Mouse (Mus musculus) stomach, postnatal 0 days (tissue): ENCODE measurements at regions not wholly inside any gene's neighbourhood (a gene's known extent, or its start where the extent isn't known, plus 50 kb on each side); places are given as distances from the start of the nearest gene placed in this dataset.

Experiments
- ATAC-seq: fragments of 200-750 bp; cut with Nextera tagmentation; 2 replicates; pipeline ENCODE4 v1.8.0; 2017; ENCODE audit not compliant: low FRiP score, low TSS enrichment
- DNase-seq: peaks from one replicate; pipeline ENCODE4 v3.0.0-alpha.2; 2016; ENCODE audit warnings: low spot score
- H3K27ac ChIP-seq: fragments of 300-500 bp; sonication (generic); replicated peaks from 2 replicates; pipeline ENCODE4 v1.5.1; 2014; ENCODE audit warnings: mild to moderate bottlenecking, control low read depth
- H3K27me3 ChIP-seq: fragments of 300-500 bp; sonication (generic); 2 replicates; pipeline ENCODE4 v1.6.1; 2014; ENCODE audit warnings: low read length; ENCODE audit not compliant: control insufficient read depth, insufficient read depth
- H3K36me3 ChIP-seq: fragments of 300-500 bp; sonication (generic); 2 replicates; pipeline ENCODE4 v1.6.1; 2014; ENCODE audit warnings: low read length, mixed read lengths; ENCODE audit not compliant: control insufficient read depth, insufficient read depth
- H3K4me1 ChIP-seq: fragments of 300-500 bp; sonication (generic); replicated peaks from 2 replicates; pipeline ENCODE4 v1.6.1; 2014; ENCODE audit warnings: antibody characterized with exemption; ENCODE audit not compliant: control insufficient read depth, insufficient read depth
- H3K4me2 ChIP-seq: fragments of 300-500 bp; sonication (generic); replicated peaks from 2 replicates; pipeline ENCODE4 v1.6.1; 2014; ENCODE audit warnings: low read depth, mild to moderate bottlenecking, control low read depth, moderate library complexity
- H3K4me3 ChIP-seq: fragments of 300-500 bp; sonication (generic); 2 replicates; pipeline ENCODE4 v1.5.1; 2014; ENCODE audit warnings: low read depth, low read length, control low read depth
- H3K9ac ChIP-seq: fragments of 300-500 bp; sonication (generic); 2 replicates; pipeline ENCODE4 v1.6.1; 2014; ENCODE audit warnings: mild to moderate bottlenecking, low read length, control low read depth, mixed read lengths
- H3K9me3 ChIP-seq: fragments of 300-500 bp; sonication (generic); 2 replicates; pipeline ENCODE4 v1.6.1; 2016; ENCODE audit warnings: low read length; ENCODE audit not compliant: control insufficient read depth
- CTCF ChIP-seq: IDR thresholded peaks from 2 replicates; pipeline ENCODE4 v1.5.1; 2016; ENCODE audit warnings: antibody characterized with exemption, low read depth, mild to moderate bottlenecking, moderate library complexity
- EP300 ChIP-seq: optimal IDR thresholded peaks from 2 replicates; pipeline ENCODE3; 2016; ENCODE audit warnings: antibody characterized with exemption
- WGBS: fragments of 180-500 bp; shearing (Covaris S2); extraction: QIAGEN DNeasy Blood & Tissue Kit; methylation state at CpG from one replicate; pipeline ENCODE4 v1.1.7; 2014; 5-methylcytosine and 5-hydroxymethylcytosine counted together

DNA sequence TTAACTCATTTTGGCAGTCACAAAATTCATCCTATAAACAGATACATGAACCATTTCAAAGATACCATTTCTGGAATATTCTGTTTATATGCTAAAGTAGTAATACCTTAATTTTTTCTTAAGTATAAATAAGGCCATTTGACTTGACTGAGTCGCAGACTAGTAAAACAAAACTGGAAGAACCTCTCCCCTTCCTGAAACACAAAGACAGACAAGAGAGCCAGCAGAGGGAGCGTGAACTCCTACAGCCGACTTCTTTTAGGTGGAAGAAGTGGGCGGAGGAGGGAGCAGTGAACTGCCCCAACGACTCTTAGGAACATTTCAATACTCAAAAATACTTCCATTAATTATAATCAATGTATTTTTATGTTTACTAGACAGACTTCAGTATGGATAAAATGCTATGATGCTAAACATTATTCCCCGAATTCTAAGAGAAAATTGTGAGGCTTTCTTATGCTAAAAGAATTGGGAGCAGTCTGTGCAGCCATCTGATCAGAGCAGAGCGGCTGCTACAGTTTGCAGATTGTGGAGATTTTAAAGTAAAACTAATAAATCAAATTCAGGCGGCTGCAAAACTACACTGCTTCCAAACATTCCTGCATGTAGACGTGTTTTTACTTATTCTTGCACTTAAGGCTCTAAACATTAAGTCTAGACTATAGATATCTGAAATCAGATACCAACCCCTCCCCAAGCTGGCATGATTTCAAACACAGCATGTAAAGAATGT lies 211.2 kb upstream of the Klf14 start:
- H3K27me3 ChIP-seq: no peaks in the 10 kb centered on the region
- 28% methylated on average over 9 of the region's 9 CpGs for WGBS
- TF ChIP-seq EP300 (no peak), CTCF (peak; percentile 44)
- H3K36me3 ChIP-seq: no peaks in the 10 kb centered on the region
- no peaks in the 10 kb centered on the region for H3K4me1 ChIP-seq
- H3K4me2 ChIP-seq: no peak overlapping the region
- DNase-seq (no peak), ATAC-seq (no peak)
- no peak overlapping the region for H3K9ac ChIP-seq
- H3K4me3 ChIP-seq: no peak overlapping the region
- no peaks in the 10 kb centered on the region for H3K9me3 ChIP-seq
- no peak overlapping the region; the same call in 1 of the 2 replicates for H3K27ac ChIP-seq

DNA sequence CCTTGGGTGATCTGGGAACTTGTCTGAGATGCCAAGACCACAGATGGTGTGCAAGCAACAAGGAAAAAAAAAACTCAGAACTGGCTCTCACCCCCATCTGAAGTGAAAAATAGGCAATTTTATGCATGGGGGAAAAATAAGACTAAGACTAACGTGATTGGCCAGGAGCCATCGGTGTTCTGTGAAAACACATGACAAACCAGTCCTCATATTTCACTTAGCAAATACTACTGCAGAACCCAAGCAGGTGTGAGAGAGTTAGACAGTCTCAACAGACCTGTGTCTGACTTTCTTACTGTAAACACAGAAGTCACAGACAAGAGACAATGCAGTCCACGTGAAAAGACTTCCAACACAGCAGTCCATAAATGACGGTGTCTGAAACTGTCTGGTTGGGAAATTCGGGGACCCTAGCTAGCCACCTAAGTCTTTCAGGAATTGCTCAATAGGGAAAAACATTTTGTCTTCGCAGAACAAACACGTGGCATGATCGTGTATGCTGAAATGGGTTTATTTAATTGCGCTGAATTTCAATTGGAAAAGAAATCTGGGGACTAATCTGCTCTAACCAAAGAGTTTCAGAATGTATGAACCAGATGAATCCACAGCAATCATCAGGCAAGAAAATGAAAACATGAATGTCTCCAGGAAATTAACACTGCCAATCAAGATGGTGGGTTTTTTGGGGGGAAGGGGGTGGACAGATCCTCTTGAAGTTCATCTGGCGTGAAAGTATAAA lies 213.1 kb upstream of the Klf14 start:
- Histone ChIP-seq H3K27me3 (no peaks in the 10 kb centered on the region), H3K4me2 (no peak overlapping the region), H3K9me3 (no peaks in the 10 kb centered on the region), H3K36me3 (no peaks in the 10 kb centered on the region), H3K4me1 (no peaks in the 10 kb centered on the region), H3K4me3 (no peak overlapping the region), H3K9ac (no peak overlapping the region), H3K27ac (no peak overlapping the region)
- 74% methylated on average over 10 of the region's 10 CpGs for WGBS
- ATAC-seq (no peak), DNase-seq (no peak)
- TF ChIP-seq EP300: no peak
- TF ChIP-seq CTCF: no peak

DNA sequence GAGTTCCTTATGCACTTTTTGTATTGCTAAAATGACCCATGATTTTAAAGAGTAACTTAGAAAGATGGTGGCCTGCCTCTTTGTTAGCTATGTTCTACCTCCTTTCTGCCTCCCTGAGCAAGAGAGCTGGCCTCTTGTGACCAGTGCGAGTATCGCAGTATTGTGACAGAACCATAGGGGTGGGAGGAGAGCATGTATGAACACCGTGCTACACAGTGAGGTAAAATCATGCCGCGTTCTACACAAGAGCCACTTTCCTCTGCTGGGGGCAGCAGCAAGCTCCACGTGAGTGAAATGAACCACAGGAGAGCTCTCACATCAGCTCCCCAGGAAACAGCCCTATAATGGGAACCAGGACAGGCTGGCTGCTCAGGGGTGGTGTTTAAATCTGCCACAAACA lies 216.9 kb upstream of the Klf14 start:
- no peak for ATAC-seq
- TF ChIP-seq CTCF (peak; percentile 23), EP300 (no peak)
- H3K4me2 ChIP-seq: no peak overlapping the region
- H3K27me3 ChIP-seq: no peaks in the 10 kb centered on the region
- no peaks in the 10 kb centered on the region for H3K9me3 ChIP-seq
- no peaks in the 10 kb centered on the region for H3K36me3 ChIP-seq
- H3K4me3 ChIP-seq: no peak overlapping the region
- WGBS: 80% methylated on average over 6 of the region's 6 CpGs
- H3K4me1 ChIP-seq: no peaks in the 10 kb centered on the region
- no peak for DNase-seq
- H3K27ac ChIP-seq: no peak overlapping the region
- H3K9ac ChIP-seq: no peak overlapping the region

- no peaks in the 10 kb centered on the region for H3K36me3 ChIP-seq
- H3K9ac ChIP-seq: no peak overlapping the region
- 61% methylated on average over 8 of the region's 8 CpGs for WGBS
- H3K4me1 ChIP-seq: no peaks in the 10 kb centered on the region
- H3K4me2 ChIP-seq: no peak overlapping the region
- DNase-seq (peak; percentile 55), ATAC-seq (0 out of 2 replicates have a peak, but pooled peaks have one; percentile 29)
- no peaks in the 10 kb centered on the region for H3K9me3 ChIP-seq
- H3K4me3 ChIP-seq: no peak overlapping the region
- H3K27me3 ChIP-seq: no peaks in the 10 kb centered on the region
- no peak overlapping the region for H3K27ac ChIP-seq
- no peak for TF ChIP-seq EP300
- TF ChIP-seq CTCF: peak; percentile 91
Measured at GRCm38 (mm10) chr6:31176368-31176767, 217.5 kb upstream of the Klf14 start.

DNA sequence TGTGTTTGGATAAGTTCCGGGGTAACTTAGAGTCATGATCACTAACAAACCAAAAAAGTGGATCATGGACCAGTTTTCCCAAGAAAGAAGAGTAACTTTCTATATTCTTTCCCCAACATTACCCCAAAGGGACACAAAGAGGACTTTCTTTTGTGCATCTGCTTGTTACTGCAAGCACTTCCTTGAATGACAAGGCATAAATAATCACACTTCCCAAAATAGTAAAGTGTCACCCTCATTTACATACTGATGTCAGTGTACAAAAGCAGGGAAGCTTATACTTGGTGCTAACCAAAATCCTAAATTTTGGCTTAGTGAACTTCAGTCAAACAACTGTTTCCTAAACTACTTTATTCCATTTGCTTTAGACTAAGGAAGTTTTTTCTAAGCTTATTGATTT lies 218.0 kb upstream of the Klf14 start:
- H3K27me3 ChIP-seq: no peaks in the 10 kb centered on the region
- no peak overlapping the region for H3K4me3 ChIP-seq
- no peak overlapping the region for H3K4me2 ChIP-seq
- ATAC-seq (no peak), DNase-seq (no peak)
- no peak overlapping the region for H3K27ac ChIP-seq
- 75% methylated on average over 1 of the region's 1 CpGs for WGBS
- H3K9me3 ChIP-seq: no peaks in the 10 kb centered on the region
- no peaks in the 10 kb centered on the region for H3K36me3 ChIP-seq
- no peak for TF ChIP-seq EP300
- TF ChIP-seq CTCF: no peak
- no peaks in the 10 kb centered on the region for H3K4me1 ChIP-seq
- H3K9ac ChIP-seq: no peak overlapping the region
